Mouse (Mus musculus) limb, embryonic 14.5 days (tissue): Measurements from ENCODE around the gene Dnajb8. TPM values are rescaled to one million over a fixed set of nuclear protein-coding genes. Genes with fewer than 3 reads are reported as not detected.

Experiments used
- ATAC-seq: fragments of 200-750 bp; cut with Nextera tagmentation; 2 replicates; pipeline ENCODE4 v1.8.0; 2017; ENCODE audit warnings: low read depth, moderate number of reproducible peaks, moderate TSS enrichment; ENCODE audit not compliant: low FRiP score
- DNase-seq: peaks from one replicate; pipeline ENCODE4 v3.0.0-alpha.2; 2015; ENCODE audit warnings: low spot score
- H3K27ac ChIP-seq: fragments of 300-500 bp; sonication (generic); replicated peaks from 2 replicates; pipeline ENCODE4 v1.5.1; 2014; ENCODE audit warnings: low read depth, mild to moderate bottlenecking, low read length, moderate library complexity, mixed read lengths
- H3K27me3 ChIP-seq: fragments of 300-500 bp; sonication (generic); 2 replicates; pipeline ENCODE4 v1.6.1; 2014; ENCODE audit warnings: low read length, mixed read lengths; ENCODE audit not compliant: control insufficient read depth, insufficient read depth
- H3K36me3 ChIP-seq: fragments of 300-500 bp; sonication (generic); 2 replicates; pipeline ENCODE4 v1.6.1; 2014; ENCODE audit warnings: mild to moderate bottlenecking, low read length, moderate library complexity, mixed read lengths; ENCODE audit not compliant: control insufficient read depth, insufficient read depth
- H3K4me1 ChIP-seq: fragments of 300-500 bp; sonication (generic); 2 replicates; pipeline ENCODE4 v1.6.1; 2014; ENCODE audit warnings: antibody characterized with exemption, low read length, mixed read lengths; ENCODE audit not compliant: control insufficient read depth, insufficient read depth
- H3K4me2 ChIP-seq: fragments of 300-500 bp; sonication (generic); replicated peaks from 2 replicates; pipeline ENCODE4 v1.6.1; 2014; ENCODE audit warnings: low read depth, mild to moderate bottlenecking, low read length, moderate library complexity; ENCODE audit not compliant: severe bottlenecking
- H3K4me3 ChIP-seq: fragments of 300-500 bp; sonication (generic); replicated peaks from 2 replicates; pipeline ENCODE4 v1.5.1; 2014; ENCODE audit warnings: low read length
- H3K9ac ChIP-seq: fragments of 300-500 bp; sonication (generic); 2 replicates; pipeline ENCODE4 v1.6.1; 2014; ENCODE audit warnings: mild to moderate bottlenecking, low read depth, low read length, moderate library complexity; ENCODE audit not compliant: severe bottlenecking
- H3K9me3 ChIP-seq: fragments of 300-500 bp; sonication (generic); 2 replicates; pipeline ENCODE4 v1.6.1; 2016; ENCODE audit warnings: low read length; ENCODE audit not compliant: control insufficient read depth
- POLR2A ChIP-seq: fragments of 200-500 bp; IDR thresholded peaks from 2 replicates; pipeline ENCODE4 v1.8.0; 2012; ENCODE audit warnings: inconsistent platforms, mild to moderate bottlenecking, moderate library complexity, borderline replicate concordance; ENCODE audit not compliant: insufficient read depth, insufficient read length; ENCODE audit errors: extremely low read depth
- WGBS: fragments of 180-500 bp; shearing (Covaris S2); extraction: QIAGEN DNeasy Blood & Tissue Kit; methylation state at CpG from one replicate; pipeline ENCODE4 v1.1.7; 2014; 5-methylcytosine and 5-hydroxymethylcytosine counted together
- polyA plus RNA-seq, 2 experiments: library from polyadenylated mRNA; depleted of rRNA in 1 of 2; stranded (reverse) in 1 of 2; unstranded in 1 of 2; fragments of >200 nt; fragmentation: Nextera tagmentation in 1 of 2; extraction: Ambion mirVana in 1 of 2; gene quantifications; 2 replicates each; pipeline versions ENCODE4 v1.2.1 to v1.2.3; 2012 to 2014

The Dnajb8 gene
- polyA plus RNA-seq, 2 experiments = not detected

DNA sequence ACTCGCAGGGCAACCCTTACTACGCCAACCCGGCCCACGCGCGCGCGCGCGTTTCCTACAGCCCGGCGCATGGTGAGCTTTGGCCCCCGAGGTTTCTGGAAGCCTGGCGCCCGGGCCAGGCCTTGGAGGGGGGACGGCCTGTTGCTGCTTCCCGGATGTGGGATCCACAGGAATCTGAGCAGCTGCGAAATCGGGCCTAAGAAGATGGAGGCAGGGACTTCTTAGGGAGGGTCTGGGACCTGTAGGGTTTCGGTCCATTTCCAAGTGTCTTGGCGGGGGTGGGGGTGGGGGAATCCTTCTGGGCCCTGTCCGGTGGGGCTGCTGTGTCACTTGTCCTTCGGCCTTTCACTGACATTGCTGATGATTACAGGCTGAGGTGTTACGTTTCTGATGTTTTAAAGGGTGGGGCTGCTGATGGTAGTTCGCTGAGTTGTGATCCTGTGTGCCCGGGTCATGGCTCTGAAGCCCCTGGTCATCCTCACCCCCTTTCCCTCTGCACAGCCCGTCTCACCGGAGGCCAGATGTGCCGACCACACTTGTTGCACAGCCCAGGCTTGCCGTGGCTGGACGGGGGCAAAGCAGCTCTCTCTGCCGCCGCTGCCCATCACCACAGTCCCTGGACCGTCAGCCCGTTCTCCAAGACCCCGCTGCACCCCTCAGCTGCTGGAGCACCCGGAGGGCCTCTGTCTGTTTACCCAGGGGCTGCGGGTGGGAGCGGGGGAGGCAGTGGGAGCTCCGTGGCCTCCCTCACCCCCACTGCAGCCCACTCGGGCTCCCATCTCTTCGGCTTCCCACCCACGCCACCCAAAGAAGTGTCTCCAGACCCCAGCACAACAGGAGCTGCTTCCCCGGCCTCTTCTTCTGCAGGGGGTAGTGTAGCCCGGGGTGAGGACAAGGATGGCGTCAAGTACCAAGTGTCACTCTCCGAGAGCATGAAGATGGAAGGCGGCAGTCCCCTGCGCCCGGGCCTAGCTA is 22.1 kb upstream of the Dnajb8 start:
- peaks cover 22% of the 10 kb centered on the region for H3K4me1 ChIP-seq
- no peak for ATAC-seq

DNA sequence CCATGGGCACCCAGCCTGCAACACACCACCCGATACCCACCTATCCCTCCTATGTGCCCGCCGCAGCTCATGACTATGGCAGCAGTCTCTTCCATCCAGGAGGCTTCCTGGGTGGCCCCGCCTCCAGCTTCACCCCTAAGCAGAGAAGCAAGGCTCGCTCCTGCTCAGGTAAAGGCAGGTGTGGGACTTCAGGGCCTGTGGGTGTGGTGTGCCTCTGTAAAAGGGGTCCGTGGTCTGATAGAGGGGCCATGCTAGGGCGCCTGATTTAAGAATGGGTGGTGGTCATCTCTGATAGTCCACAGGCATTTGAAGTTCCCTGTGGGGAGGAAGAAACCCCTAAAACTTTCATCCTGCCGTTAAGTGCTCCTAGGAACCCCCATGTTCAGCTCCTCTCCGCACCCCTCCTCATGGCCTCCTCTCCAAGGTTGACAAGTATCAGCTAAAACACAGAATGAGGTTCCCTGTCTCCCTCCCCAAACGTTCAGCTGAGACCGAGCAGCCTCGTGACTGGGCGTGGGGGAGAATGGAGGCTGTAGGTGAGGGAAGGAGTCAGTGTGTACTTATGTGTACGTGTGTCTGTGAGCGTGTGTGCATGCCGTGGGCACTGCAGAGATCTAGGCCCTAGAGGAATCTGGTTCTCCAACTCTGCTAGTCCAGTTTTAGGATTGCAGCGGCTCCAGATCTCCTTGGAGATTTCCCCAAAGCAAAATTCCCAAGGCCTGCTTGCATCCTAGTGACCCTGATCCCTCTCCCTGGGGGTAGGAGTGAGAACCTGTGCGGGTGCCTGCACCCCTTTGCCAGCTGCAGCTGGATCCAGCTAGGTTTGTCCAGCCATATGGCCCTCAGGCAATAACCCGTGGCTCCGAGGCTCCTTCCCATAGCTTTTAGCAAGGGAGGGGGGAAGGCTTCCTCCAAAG is 21.1 kb upstream of the Dnajb8 start:
- Histone ChIP-seq H3K36me3 (no peaks in the 10 kb centered on the region), H3K4me1 (peaks cover 22% of the 10 kb centered on the region), H3K4me3 (no peak overlapping the region; the same call in 1 of the 2 replicates), H3K9me3 (no peaks in the 10 kb centered on the region), H3K9ac (no peak overlapping the region), H3K4me2 (no peak overlapping the region), H3K27ac (no peak overlapping the region), H3K27me3 (peaks cover 99% of the 10 kb centered on the region)
- 11% methylated on average over 20 of the region's 20 CpGs for WGBS
- TF ChIP-seq POLR2A = no peak
- ATAC-seq (no peak), DNase-seq (no peak)

More for the DNA sequence above, 22.1 kb upstream of the Dnajb8 start:
- peak overlapping the region; percentile 45 for H3K4me3 ChIP-seq
- no peak overlapping the region for H3K27ac ChIP-seq
- WGBS = 4% methylated on average over 46 of the region's 50 CpGs
- H3K4me2 ChIP-seq = peak overlapping the region; percentile 64
- H3K9ac ChIP-seq = 0 out of 2 replicates have a peak overlapping the region, but pooled peaks have one; percentile 1
- TF ChIP-seq POLR2A = no peak
- H3K9me3 ChIP-seq = no peaks in the 10 kb centered on the region
- H3K27me3 ChIP-seq = peaks cover 100% of the 10 kb centered on the region
- no peak for DNase-seq
- H3K36me3 ChIP-seq = no peaks in the 10 kb centered on the region

DNA sequence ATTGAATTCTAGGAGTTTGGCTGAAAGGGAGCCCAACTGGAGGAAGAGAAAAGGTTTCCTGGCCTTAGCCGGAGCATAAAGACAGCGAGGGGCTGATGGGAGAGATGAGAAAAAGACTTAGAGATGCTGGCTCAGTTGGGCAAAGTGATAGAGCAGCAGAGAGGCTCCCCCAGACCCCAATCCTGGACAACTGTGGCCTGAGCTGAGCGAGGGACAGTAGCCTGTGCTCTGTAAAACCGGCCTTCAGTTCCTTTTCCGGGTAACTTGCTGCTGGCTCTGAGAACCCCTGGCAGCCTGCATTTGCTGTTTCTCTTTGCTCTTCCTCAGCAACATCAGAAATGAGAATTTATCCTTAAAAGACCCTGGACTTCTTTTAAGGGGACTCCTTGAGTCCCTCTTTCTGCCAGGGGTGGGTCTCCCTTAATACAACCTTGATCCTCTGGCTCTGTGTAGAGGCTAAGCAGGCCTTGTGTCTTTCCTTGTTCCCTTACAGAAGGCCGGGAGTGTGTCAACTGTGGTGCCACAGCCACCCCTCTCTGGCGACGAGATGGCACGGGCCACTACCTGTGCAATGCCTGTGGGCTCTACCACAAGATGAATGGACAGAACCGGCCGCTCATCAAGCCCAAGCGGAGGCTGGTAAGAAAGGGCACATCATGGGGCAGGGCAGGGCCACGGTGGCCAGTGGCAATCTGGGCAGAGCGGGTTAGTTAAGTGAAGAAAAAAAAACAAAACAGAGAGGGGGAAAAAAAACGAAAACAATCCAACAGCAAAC is 20.0 kb upstream of the Dnajb8 start:
- no peak overlapping the region for H3K4me2 ChIP-seq
- no peak for TF ChIP-seq POLR2A
- H3K27ac ChIP-seq = no peak overlapping the region
- no peaks in the 10 kb centered on the region for H3K36me3 ChIP-seq
- H3K27me3 ChIP-seq = peaks cover 95% of the 10 kb centered on the region
- DNase-seq (no peak), ATAC-seq (no peak)
- WGBS = 16% methylated on average over 15 of the region's 15 CpGs
- H3K9me3 ChIP-seq = no peaks in the 10 kb centered on the region
- no peak overlapping the region for H3K9ac ChIP-seq
- H3K4me3 ChIP-seq = no peak overlapping the region
- H3K4me1 ChIP-seq = peaks cover 17% of the 10 kb centered on the region; the same call in 1 of the 2 replicates

DNA sequence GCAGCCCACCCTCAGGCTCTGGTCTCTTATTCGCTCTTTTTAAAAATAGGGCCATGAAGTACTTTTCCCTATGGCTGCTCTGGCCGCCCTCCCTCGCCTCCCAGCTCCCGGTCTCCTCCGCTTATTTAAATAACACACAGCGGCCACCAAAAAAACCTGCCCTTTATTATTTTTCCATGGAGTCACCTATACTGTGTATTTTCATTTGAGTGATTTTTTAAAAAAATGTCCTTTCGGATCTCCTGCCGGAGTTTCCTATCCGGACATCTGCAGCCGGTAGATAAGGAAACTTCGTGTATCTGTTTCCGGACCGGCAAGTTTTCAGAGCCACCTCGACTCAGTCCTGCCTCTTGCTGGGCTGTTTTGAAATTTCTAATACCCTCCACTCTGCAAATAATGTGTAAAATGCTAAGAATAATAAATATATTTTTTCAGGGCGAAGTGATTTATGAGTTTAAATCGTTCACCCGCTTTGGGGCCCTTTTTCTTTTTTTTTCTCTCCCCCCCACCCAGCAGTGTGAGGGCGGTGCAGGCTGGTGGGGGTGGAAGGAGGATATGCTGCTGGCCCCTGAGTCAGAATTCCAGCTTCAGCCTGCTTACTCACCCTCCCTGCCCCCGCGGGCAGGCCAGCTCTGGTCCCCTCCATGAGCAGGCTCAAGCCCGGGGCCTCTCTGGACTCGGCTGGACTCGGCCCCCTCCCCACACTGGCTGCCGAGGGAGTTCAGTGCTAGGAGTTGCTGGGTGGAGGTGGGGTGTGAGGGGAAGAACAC is 19.0 kb upstream of the Dnajb8 start:
- Histone ChIP-seq H3K27ac (no peak overlapping the region), H3K9ac (no peak overlapping the region)
- WGBS = 3% methylated on average over 24 of the region's 24 CpGs

More for the DNA sequence above, 19.0 kb upstream of the Dnajb8 start:
- DNase-seq (peak; percentile 35), ATAC-seq (0 out of 2 replicates have a peak, but pooled peaks have one; percentile 6)
- no peak for TF ChIP-seq POLR2A
- Histone ChIP-seq H3K27me3 (peaks cover 85% of the 10 kb centered on the region), H3K36me3 (no peaks in the 10 kb centered on the region), H3K4me3 (peak overlapping the region; percentile 8; the same call in 1 of the 2 replicates), H3K9me3 (no peaks in the 10 kb centered on the region), H3K4me2 (peak overlapping the region; percentile 19; the same call in 1 of the 2 replicates), H3K4me1 (peaks cover 9% of the 10 kb centered on the region; the same call in 1 of the 2 replicates)
